Mouse (Mus musculus) kidney, adult 2 months (tissue): ENCODE data around the gene Ctdnep1.

Experiments
- CTCF ChIP-seq: fragments of 200-500 bp; conservative IDR thresholded peaks from 2 replicates; pipeline ENCODE4 v1.5.1; 2011; ENCODE audit warnings: low read depth, mild to moderate bottlenecking, control low read depth, low read length, moderate library complexity, mixed read lengths; ENCODE audit not compliant: insufficient read depth, insufficient read length
- POLR2A ChIP-seq: fragments of 200-500 bp; IDR thresholded peaks from one replicate; pipeline ENCODE4 v1.6.1; 2011; ENCODE audit warnings: low read depth, low read length, control low read depth

GRCm38 (mm10) chr11:69970775-69971174 is 10.2 kb upstream of the Ctdnep1 start:
- no peak for TF ChIP-seq POLR2A
- TF ChIP-seq CTCF = no peak
